Mouse (Mus musculus) embryonic fibroblast, embryonic 13.5 days (primary cell): Measurements from ENCODE around the gene Heatr3.

Experiments
- CTCF ChIP-seq: IDR thresholded peaks from 2 replicates; pipeline ENCODE4 v1.5.1; 2011; ENCODE audit warnings: mild to moderate bottlenecking, control low read depth, low read length, moderate library complexity, borderline replicate concordance; ENCODE audit not compliant: insufficient read depth
- POLR2A ChIP-seq: IDR thresholded peaks from 2 replicates; pipeline ENCODE4 v1.6.1; 2011; ENCODE audit warnings: low read depth, mild to moderate bottlenecking, control low read depth, low read length, moderate library complexity

DNA sequence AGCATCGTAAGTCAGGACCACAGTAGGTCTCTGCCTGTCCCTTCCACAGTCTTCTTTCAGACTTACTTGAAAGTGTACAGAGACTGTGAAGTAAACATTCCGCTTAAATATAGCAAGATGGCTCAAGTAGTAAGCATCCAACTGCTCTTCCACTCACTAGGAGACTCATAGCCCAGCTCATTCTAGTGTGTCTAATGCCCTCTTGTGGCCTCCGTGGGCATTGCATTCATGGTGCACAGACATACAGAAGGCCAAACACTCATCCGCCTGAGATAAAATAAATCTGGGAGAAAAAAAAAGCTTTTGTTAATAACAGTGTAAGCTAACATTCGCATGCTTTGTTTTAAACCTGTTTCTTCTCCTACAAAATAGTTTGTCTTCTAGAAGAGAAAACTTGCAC lies 23.8 kb downstream of the Heatr3 start:
- TF ChIP-seq CTCF (peak; percentile 60; the same call in 1 of the 2 replicates), POLR2A (no peak)
